Mouse (Mus musculus) CD4-positive helper T cell, adult 2 months (primary cell): ENCODE results near the gene Stpg3.

Source experiments
- DNase-seq: peaks from one replicate; pipeline ENCODE4 v3.0.0-alpha.2; 2012; ENCODE audit warnings: low read depth, missing footprints, low spot score

Gene Stpg3

DNA sequence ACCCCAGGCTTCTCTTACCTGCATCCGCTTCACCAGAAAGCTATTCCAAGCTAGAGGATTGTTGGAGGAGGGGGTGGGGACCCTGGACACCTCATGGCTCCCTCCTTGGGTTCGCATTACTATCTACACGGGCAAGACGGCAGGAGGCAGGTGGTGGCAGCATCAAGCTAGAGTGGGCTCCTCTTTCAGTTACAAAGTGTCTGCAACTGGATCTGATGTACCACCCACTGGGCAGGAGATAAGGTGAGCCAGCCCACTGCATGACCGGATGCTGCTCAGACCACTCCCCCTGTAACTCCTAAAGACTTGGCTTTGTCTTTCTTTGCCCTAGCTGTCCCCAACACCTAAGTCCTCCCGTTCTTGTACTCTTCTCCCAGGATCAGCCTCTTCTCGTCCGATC lies 22.2 kb upstream of the Stpg3 start, which contains the start of gene Rnf224:
Rnf224 (minus strand) TSS at position 174 of the 400 bp plus-strand sequence.
- no peak for DNase-seq

DNA sequence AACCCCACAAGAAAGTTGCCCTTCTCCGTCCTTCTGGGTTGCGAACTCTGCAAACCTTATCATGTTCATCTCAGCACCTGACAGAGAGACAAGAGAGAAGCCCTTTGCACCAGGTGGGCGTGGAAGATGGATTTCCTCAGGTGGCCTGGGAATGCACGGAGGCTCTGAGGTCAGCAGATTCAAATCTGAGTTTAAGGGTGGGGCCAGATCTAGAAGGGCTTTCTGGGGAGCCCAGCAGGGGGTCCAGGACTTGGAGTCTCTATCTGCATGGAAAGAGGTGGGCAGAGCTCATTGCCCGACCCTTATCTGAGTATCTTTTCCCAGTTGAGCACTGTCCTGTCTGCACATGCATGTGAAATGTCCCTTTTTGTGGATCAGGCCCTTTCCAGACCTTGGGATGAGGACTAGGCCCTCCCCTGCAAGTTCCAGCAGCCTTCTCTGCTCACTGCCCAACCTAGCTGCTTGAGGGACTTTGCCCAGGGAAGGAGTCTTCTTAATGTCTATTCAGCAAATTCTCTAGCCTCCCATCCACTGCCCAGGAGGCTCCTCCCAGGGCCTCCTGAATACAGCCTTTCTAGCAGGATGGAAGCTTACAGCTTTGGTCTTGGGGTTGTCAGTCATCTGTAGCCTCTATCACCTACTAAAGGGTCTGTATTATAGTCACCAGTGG lies 20.2 kb upstream of the Stpg3 start:
- DNase-seq: no peak

DNA sequence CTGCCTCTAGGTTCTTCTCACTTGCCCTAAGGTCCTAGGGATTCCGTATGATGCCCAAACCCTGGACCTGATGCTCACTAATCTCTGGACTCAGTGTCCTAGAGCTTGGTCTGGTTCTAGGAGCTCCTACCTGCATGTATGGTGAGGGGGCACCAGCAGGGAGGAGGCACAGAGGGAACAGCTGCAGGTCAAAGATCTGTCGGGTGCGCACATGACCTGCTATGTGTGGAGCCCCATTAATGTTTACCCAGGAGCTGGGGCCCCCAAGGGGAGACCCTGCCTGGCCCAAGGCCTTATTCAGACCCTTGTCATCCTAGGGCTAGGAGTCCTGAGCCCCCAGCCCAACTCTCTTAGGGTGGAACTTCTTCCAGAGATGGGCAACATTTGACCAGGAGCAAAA lies 19.6 kb upstream of the Stpg3 start, which contains the start of gene Slc34a3:
Slc34a3 (minus strand) TSS at position 315 of the 400 bp plus-strand sequence.
- DNase-seq: no peak

DNA sequence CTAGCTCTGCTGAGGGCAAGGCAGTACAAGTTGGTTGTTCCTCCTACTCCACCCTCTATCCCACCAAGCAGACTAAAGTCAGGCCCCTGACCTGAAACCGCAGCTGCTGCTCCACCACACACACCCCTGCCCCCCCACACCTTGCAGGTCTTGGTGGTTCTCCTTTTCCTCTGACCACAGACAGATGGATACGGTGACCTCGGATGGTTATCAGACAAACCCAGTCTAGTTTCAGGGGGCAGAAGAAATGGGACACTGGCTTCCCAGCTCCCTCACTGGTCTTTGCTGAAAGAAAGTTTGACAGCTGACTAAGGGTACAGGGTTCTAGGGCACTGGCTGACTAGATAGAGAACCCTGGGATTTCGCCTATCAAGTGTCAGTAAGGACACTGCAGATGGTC lies 19.0 kb upstream of the Stpg3 start:
- DNase-seq: no peak

DNA sequence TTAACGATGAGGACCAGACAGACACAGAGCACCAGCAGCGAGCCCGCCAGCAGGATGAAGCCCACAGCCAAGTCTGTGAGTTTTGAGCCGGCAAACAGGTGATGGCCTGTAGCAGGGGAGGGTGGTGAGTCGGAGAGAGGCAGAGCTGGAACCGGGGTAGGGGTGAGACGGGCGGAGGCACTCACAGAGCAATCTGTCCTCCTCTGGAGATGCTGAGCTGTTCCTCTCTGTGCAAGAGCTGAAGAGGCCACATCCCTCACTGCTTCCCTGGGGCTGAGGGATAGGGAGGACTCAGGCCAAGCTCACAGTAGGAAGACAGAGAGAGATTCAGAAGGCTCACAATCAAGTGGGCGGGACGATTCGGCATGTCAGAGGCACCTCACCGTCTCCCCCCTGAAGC lies 16.6 kb upstream of the Stpg3 start:
- DNase-seq: no peak

DNA sequence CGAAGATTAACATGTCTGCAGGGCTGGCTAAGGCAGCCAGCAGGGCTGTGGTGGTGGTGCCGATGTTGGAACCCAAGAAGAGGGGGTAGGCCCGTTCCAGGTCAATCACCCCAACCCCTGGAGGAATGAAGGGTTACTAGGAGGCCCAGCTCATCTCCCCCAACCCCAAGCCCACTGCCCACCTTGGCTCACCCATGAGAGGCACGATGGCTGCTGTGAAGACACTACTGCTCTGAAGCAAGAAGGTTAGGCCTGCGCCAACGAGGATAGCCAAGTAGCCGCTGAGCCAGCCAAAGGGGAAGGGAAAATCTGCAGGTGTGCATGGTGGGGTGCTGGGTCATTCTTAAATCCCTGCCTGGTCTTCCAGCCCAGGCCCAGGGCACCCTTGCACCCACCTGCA lies 16.1 kb upstream of the Stpg3 start:
- DNase-seq: no peak

DNA sequence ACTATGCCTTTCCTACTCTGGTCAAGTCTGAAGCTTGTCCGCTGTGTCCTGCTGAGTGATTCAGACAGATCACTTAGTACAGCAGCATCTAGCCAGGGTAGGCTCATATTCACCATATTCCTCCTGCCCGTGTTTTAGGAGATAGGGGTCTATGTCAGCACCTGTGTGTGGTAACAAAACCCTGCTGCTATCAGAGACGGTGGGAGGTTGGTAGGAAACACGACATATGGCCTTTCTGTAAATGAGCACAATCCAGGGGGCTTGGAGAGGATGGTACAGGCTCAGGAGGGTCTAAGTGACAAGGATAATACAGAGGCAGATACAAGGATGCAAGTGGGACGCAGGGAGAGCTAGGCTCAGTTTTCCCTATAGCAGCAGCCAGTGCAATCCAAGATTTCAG lies 15.1 kb upstream of the Stpg3 start:
- DNase-seq: no peak

DNA sequence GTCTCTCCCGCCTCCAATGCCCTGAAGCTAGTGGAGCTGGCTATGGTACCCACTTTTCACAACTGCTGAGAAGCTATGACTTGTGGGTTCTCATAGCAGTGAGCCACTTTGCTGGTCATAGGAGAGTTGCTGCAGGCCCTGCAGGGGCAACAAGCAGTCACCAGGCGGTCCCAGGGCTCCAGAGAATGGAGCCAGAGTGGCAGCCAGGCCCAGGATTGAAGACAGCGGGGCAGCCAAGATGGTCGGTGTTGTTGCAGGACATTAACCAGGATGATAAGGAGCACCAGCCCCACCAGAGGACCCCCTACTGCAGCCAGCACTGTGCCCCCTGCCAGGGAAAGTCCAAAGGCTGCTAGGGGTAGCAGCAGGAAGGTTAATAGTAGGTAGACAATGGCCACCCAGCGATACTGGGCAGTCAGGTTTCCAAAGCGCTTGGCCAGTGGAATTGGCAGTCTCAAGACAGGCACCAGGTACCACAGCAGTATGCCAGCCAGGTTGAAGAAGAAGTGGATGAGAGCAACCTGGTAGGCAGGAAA lies 14.6 kb upstream of the Stpg3 start:
- no peak for DNase-seq

DNA sequence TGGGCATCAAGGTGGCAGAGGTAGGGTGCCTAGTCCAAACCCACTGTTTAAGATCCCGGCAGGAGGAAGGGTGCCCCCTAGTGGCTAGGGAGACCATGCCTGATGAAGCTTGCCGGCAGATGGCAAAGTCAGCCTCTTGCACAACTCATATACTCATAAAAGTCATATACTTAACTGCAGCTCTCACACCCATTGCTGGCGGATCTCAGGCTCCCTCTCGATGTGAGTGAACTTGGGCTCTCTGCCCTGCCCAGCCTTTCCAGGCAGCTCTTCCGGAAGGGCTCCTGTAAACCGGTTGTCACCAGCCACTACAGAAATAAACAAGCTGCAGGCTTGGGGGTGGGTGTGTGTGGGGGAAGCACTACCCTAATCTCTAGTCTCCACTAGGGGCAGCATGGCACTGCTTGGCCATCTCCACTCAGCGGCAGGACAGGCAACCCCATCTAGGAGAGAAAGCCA lies 14.0 kb upstream of the Stpg3 start:
- DNase-seq: peak; percentile 91

DNA sequence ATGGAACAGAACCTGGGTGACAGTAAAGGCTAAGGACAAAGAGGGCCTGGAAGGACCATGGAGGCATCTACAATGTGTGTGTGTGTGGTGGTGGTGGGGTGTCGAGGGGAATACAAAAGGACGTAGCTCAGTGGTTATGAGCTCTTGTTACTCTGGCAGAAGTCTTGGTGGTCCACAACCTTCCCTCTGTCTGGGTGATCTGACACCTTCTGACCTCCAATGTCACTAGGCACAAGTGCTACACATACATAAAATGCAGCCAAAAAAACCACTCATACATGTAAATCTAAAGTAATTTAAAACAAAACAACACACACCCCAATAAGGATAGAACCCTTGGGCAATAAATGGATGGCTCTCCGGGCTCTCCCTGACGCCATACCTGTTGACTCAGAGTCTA lies 13.0 kb upstream of the Stpg3 start:
- no peak for DNase-seq

DNA sequence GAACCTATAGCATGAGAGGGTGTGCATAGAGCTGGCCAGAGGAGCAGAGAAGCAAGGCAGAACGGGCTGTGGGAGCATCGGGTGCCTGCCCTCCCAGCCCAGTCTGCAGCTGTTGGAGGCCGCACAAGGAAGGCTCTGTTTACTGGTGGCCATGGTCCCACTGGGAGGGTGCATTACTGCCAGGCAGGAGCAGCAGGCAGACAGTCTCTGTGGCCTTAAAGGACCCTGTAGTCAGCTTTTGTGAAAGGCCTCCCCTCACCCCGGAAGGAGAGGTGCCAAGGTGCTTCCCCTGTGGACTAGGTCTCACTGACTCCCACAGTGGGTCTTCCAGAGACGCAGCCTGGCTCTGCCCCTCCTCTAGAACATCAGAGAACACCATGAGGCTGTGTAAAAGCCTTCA lies 12.4 kb upstream of the Stpg3 start:
- DNase-seq: no peak

DNA sequence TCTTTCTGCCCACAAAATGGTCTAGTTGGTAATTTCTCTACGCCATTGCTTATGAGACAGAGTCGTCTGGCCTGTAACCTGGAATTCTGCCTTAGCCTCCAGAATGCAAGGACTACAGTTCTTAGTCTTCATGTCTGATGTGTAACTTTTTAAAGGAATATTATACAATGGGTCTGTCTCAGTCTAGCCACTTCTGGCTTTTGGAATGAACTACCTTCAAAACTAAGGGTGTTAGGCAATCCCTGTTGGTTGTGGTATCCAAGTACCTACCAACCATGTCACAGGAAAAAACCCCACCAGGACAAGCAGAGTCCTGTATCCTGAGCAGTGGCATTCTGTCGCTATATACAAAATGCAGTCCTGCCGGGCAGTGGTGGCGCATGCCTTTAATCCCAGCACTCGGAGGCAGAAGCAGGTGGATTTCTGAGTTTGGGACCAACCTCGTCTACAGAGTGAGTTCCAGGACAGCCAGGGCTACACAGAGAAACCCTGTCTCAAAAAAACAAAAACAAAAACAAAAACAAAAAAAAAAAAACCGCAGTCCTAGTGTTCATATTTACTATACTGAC lies 11.5 kb upstream of the Stpg3 start:
- no peak for DNase-seq

DNA sequence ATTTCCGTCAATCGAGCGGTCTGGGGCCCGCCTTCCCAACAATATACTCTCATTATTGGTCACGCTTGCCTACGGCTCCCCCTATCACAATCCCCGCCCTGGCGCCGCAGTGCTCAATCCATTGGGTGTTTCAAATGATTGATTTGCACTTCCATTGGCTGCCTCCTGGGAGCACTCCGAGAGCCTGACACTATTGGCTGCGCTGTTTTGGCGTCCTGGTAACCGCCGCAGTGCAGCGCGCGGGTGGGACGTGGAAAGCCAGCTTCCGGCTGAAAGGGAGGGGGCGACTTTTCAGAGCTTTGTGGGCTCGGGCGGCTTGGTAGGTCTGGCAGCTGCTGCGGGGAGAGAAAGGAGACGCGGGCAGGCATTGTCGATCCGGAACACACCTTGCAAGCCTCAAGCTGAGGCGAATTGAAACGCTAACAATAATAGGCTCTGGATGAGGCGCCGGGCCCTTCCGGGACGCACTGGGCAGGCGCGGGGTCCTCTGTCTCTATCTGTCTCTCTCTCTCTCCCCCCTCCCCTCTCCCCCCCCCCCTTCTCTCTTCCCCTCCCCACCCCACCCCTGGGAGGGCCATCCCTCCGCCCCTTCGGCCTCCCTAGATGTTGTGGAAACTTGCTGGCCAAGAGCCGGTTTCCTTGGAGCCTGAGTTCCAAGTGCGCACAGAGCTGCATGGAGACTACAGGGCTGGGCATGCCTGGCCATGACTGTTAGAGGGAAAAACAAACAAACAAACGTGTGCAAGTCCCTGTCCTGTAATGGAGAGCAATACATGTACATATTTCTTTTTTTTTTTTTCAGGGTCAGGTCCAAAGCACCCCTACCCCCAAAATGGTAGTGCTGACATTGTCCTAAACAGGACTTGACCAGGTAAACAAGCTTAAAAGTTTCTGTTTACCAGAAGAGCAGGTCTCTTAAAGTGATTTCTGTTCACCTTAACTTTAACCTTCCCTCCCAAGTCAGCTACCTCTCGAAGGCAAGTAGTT lies 10.6 kb upstream of the Stpg3 start:
- no peak for DNase-seq

DNA sequence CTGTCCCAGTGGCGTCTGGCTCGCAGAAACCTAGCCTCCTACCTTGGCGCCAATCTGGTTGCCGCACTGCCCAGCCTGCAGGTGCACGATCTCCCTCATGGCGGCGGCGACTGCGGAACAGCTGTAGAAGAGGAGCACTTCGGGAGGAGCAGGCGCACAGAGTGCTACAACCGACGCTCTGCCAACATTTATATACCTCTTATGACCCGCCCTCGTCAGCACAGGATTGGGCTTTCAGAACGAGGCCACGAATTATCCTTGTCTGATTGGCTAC lies 10.0 kb upstream of the Stpg3 start, which contains the start of gene Tubb4b:
Tubb4b (minus strand) TSS at position 211 of the 274 bp plus-strand sequence.
- DNase-seq: peak; percentile 99

DNA sequence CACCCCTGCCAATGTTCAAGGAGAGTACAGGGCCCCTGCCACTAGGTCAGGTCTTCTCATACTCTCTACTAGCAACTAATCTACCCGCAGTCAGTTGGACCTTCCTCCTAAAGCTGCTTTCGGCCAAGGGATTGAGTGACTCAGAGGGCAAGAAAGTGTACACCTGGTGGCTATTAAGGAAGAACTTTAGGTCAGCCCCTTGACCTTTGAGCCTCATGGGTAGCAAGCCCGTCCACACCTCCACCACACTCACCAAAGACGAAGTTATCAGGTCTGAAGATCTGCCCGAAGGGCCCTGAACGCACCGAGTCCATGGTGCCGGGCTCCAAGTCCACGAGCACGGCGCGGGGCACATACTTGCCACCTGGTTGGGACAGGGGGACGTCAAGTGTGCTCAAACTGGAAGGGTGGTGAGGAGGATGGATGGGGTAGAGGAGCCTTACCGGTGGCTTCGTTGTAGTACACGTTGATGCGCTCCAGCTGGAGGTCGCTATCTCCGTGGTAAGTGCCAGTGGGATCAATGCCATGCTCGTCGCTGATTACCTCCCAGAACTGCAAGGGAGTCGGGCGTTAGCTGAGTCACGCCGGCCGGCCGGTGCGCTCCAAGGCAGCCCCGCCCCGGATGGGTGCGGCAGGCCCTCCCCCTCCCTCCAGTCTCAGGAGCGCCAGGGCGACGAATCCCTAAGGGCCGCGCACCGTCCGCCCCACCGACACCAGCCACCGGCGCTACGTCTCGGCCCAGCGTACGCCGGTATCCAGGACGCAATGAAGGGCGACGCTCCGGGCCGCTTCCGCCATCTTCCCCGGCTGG lies 9.4 kb upstream of the Stpg3 start:
- DNase-seq: no peak

DNA sequence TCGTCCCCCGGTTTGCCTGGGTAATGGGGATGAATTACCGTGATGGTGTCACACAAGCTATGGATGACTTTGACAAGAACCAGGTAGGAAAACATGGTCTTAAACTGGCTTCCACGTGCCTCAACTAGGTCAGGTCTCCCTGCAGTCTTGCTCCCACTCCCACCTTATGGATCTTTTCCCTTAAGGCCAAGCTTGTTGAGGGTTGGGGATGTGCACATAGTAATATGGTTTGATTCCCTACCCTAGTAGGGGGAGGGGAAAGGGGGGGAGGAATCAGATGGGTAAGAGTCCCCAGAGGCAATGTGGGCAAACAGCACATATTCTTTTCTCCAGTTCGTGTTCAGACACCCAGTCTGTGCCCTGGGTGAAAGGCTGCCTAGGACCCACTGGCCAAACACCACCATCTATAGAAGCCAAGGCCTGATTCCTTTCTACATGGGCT lies 6.9 kb upstream of the Stpg3 start:
- DNase-seq: no peak

DNA sequence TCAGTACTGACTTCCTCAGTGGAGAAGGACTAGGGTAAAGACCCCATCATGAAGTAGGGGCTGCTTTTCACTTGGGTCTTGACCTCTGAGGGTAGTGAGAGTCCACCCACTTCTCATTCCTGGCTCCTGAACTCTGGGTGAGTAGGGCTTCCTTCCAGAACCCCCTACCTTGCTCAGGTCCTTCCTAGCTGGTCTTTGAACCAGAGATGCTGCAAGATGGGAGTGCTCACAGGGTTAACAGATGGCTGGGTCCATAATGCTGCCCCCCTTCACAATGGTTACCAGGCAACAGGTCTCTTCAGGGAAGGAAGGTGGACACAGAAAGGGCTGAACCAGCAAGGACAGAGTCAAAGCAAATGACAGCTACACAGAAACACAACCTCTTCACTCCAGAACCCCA lies 4.0 kb upstream of the Stpg3 start, which contains the start of gene Fam166a:
Fam166a (plus strand) TSS at position 301 of the 400 bp plus-strand sequence.
- DNase-seq: no peak

DNA sequence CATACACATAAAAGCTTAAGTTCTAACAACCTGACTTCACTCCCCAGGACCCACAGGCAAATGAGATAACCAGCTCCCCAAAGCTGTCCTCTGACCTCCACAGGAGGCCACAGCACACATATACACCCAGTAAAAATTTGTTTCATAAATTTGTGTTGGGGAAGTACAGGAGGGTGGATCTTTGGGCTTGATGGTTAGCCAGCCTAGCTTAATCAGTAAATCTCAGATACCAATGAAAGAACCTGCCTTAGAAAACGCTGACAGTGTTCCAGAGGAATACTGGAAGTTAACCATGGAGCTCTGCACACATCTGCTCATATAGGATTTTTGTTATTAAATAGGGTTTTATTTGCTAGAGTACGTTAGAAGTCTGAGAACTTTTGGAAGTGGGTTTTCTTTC lies 3.2 kb upstream of the Stpg3 start:
- DNase-seq: no peak

DNA sequence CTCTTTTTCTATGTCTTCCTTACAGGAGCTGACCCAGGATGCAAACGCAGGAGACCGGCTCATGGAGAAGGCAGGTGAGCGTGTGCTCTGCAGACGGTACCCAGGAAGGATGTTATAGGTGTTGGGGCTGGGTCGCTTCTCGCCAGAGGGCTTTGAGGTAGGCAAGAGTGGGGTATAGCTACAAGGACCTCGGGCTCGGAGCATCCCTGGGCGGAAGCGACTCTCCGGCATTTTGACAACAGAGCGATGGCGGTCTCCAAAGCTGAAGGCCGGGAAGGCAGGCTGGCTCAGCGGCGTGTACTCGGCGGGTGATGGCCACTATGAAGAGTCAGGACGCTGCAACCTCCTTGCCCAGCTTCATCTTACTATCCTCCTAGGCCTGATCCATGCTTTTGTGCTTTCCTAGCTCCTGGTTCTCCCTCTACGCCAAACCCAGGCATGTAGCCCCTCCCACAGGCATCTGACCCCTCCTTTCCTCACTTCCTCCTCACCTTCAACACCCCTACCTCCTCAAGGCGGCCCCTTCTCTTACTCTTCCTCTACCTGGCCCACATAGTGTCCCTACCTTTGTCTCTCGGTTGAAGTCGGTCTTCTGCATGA lies 1.1 kb downstream of the Stpg3 start:
- DNase-seq: no peak

DNA sequence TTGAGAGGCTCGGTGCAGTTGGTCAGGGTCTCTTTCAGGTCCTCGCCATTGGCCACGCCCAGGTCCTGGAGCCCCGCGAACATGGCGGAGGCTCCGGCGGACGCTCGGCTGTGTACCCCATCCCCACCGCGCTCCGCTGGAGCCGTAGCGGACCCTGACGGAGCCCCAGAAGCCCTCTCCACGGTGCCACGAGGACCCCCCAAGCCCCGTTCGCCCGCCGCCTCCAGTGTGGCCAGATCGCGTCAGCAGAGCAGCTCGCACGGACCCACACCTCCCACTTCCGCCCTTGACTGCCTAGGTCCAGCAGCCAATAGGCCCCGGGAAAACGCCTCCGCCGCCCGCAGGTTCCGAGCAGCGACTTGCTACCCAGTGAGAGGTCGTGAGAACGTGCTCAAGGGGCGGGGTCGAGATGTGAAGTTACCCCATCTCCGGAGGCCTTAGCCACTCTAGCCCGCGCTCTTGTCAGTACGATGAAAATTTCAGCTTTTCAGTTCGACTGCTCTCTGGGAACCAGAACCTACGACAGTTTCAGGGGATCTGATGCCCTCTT lies 3.2 kb downstream of the Stpg3 start, which contains the start of gene Nelfb:
Nelfb (minus strand) TSS at position 369 of the 550 bp plus-strand sequence.
- DNase-seq: peak; percentile 90
